Mouse (Mus musculus) embryonic facial prominence, embryonic 14.5 days (tissue): Measurements from ENCODE around the gene Ripk3. TPM values are rescaled to one million over a fixed set of nuclear protein-coding genes. Genes with fewer than 3 reads are reported as not detected.
A peak's percentile ranks its signal among the peaks of the same experiment; 100 is the strongest.

Source experiments
- ATAC-seq: fragments of 200-750 bp; cut with Nextera tagmentation; 2 replicates; pipeline ENCODE4 v1.8.0; 2017; ENCODE audit warnings: low read depth, moderate number of reproducible peaks, moderate TSS enrichment
- DNase-seq: peaks from one replicate; pipeline ENCODE4 v3.0.0-alpha.2; 2015; ENCODE audit warnings: low spot score
- H3K27ac ChIP-seq: fragments of 300-500 bp; sonication (generic); replicated peaks from 2 replicates; pipeline ENCODE4 v1.5.1; 2014; ENCODE audit warnings: low read depth, mild to moderate bottlenecking, low read length, moderate library complexity
- H3K27me3 ChIP-seq: fragments of 300-500 bp; sonication (generic); replicated peaks from 2 replicates; pipeline ENCODE4 v1.6.1; 2014; ENCODE audit warnings: low read length; ENCODE audit not compliant: control insufficient read depth, insufficient read depth
- H3K36me3 ChIP-seq: fragments of 300-500 bp; sonication (generic); 2 replicates; pipeline ENCODE4 v1.6.1; 2014; ENCODE audit warnings: low read length, mixed read lengths; ENCODE audit not compliant: control insufficient read depth, insufficient read depth
- H3K4me1 ChIP-seq: fragments of 300-500 bp; sonication (generic); 2 replicates; pipeline ENCODE4 v1.6.1; 2014; ENCODE audit warnings: antibody characterized with exemption, low read length; ENCODE audit not compliant: control insufficient read depth, insufficient read depth
- H3K4me2 ChIP-seq: fragments of 300-500 bp; sonication (generic); 2 replicates; pipeline ENCODE4 v1.6.1; 2014; ENCODE audit warnings: low read depth, mild to moderate bottlenecking, low read length, moderate library complexity, mixed read lengths
- H3K4me3 ChIP-seq: fragments of 300-500 bp; sonication (generic); 2 replicates; pipeline ENCODE4 v1.5.1; 2014; ENCODE audit warnings: low read depth, mild to moderate bottlenecking, low read length
- H3K9ac ChIP-seq: fragments of 300-500 bp; sonication (generic); 2 replicates; pipeline ENCODE4 v1.6.1; 2014; ENCODE audit warnings: low read depth, mild to moderate bottlenecking, low read length, moderate library complexity, mixed read lengths
- H3K9me3 ChIP-seq: fragments of 300-500 bp; sonication (generic); 2 replicates; pipeline ENCODE4 v1.6.1; 2016; ENCODE audit warnings: low read length; ENCODE audit not compliant: control insufficient read depth
- WGBS: fragments of 180-500 bp; shearing (Covaris S2); extraction: QIAGEN DNeasy Blood & Tissue Kit; methylation state at CpG from one replicate; pipeline ENCODE4 v1.1.7; 2014; 5-methylcytosine and 5-hydroxymethylcytosine counted together
- polyA plus RNA-seq: library from polyadenylated mRNA; unstranded; fragments of >200 nt; fragmentation: Nextera tagmentation; extraction: Ambion mirVana; gene quantifications from 2 replicates; pipeline ENCODE4 v1.2.1, GENCODE M21; 2014

Gene Ripk3
- polyA plus RNA-seq, 1 experiment from 2014 or later: 35.3 TPM

GRCm38 (mm10) chr14:55819845-55820405 lies 31.3 kb upstream of the Ripk3 start:
- Histone ChIP-seq H3K4me3 (no peak overlapping the region), H3K27ac (no peak overlapping the region), H3K9ac (no peak overlapping the region), H3K4me1 (peaks cover 4% of the 10 kb centered on the region; the same call in 1 of the 2 replicates), H3K36me3 (no peaks in the 10 kb centered on the region), H3K9me3 (no peaks in the 10 kb centered on the region), H3K4me2 (no peak overlapping the region), H3K27me3 (no peaks in the 10 kb centered on the region)
- WGBS: 77% methylated on average over 7 of the region's 7 CpGs
- no peak for ATAC-seq
- DNase-seq: no peak

GRCm38 (mm10) chr14:55815310-55815751 lies 26.7 kb upstream of the Ripk3 start:
- peak; percentile 80 for DNase-seq
- Histone ChIP-seq H3K36me3 (no peaks in the 10 kb centered on the region), H3K4me3 (peak overlapping the region; percentile 40), H3K9me3 (no peaks in the 10 kb centered on the region), H3K27me3 (no peaks in the 10 kb centered on the region), H3K4me1 (no peaks in the 10 kb centered on the region), H3K9ac (peak overlapping the region; percentile 59), H3K4me2 (peak overlapping the region; percentile 61), H3K27ac (no peak overlapping the region)
- peak; percentile 66 for ATAC-seq
- 20% methylated on average over 17 of the region's 17 CpGs for WGBS

- Histone ChIP-seq H3K27ac (no peak overlapping the region), H3K36me3 (no peaks in the 10 kb centered on the region), H3K4me3 (peak overlapping the region; percentile 40), H3K4me1 (no peaks in the 10 kb centered on the region), H3K9me3 (no peaks in the 10 kb centered on the region), H3K4me2 (peak overlapping the region; percentile 61), H3K27me3 (no peaks in the 10 kb centered on the region), H3K9ac (peak overlapping the region; percentile 59)
- peak; percentile 94 for DNase-seq
- peak; percentile 82 for ATAC-seq
- WGBS: 16% methylated on average over 16 of the region's 16 CpGs
These were observed 26.2 kb upstream of the Ripk3 start for GRCm38 (mm10) chr14:55814885-55815284.

- DNase-seq (no peak), ATAC-seq (no peak)
- 81% methylated on average over 15 of the region's 15 CpGs for WGBS
- H3K9me3 ChIP-seq: no peaks in the 10 kb centered on the region
- no peak overlapping the region for H3K27ac ChIP-seq
- no peaks in the 10 kb centered on the region for H3K36me3 ChIP-seq
- H3K27me3 ChIP-seq: no peaks in the 10 kb centered on the region
- H3K4me1 ChIP-seq: no peaks in the 10 kb centered on the region
- no peak overlapping the region for H3K4me2 ChIP-seq
- H3K4me3 ChIP-seq: no peak overlapping the region
- no peak overlapping the region for H3K9ac ChIP-seq
These were observed 6.9 kb upstream of the Ripk3 start for GRCm38 (mm10) chr14:55795380-55796163.

- Histone ChIP-seq H3K9ac (no peak overlapping the region), H3K36me3 (no peaks in the 10 kb centered on the region), H3K27me3 (no peaks in the 10 kb centered on the region), H3K4me1 (no peaks in the 10 kb centered on the region), H3K27ac (no peak overlapping the region), H3K4me3 (no peak overlapping the region), H3K9me3 (no peaks in the 10 kb centered on the region), H3K4me2 (no peak overlapping the region)
- ATAC-seq (no peak), DNase-seq (peak; percentile 33)
- 61% methylated on average over 2 of the region's 2 CpGs for WGBS
These were observed 5.3 kb upstream of the Ripk3 start for GRCm38 (mm10) chr14:55793946-55794345.

- H3K4me2 ChIP-seq: no peak overlapping the region
- ATAC-seq (no peak), DNase-seq (no peak)
- H3K36me3 ChIP-seq: no peaks in the 10 kb centered on the region
- no peak overlapping the region for H3K9ac ChIP-seq
- no peak overlapping the region for H3K4me3 ChIP-seq
- 63% methylated on average over 2 of the region's 2 CpGs for WGBS
- no peaks in the 10 kb centered on the region for H3K9me3 ChIP-seq
- no peak overlapping the region for H3K27ac ChIP-seq
- H3K4me1 ChIP-seq: no peaks in the 10 kb centered on the region
- no peaks in the 10 kb centered on the region for H3K27me3 ChIP-seq
These were observed 4.8 kb upstream of the Ripk3 start for GRCm38 (mm10) chr14:55793461-55793860.

- H3K4me1 ChIP-seq: peaks cover 9% of the 10 kb centered on the region
- peak overlapping the region; percentile 48 for H3K4me3 ChIP-seq
- peak overlapping the region; percentile 72 for H3K4me2 ChIP-seq
- no peaks in the 10 kb centered on the region for H3K36me3 ChIP-seq
- DNase-seq (no peak), ATAC-seq (no peak)
- H3K9ac ChIP-seq: no peak overlapping the region; the same call in 1 of the 2 replicates
- H3K27me3 ChIP-seq: peaks cover 5% of the 10 kb centered on the region; the same call in 1 of the 2 replicates
- H3K27ac ChIP-seq: no peak overlapping the region
- 30% methylated on average over 11 of the region's 11 CpGs for WGBS
- H3K9me3 ChIP-seq: no peaks in the 10 kb centered on the region
These were observed 934 bp downstream of the Ripk3 start for GRCm38 (mm10) chr14:55787731-55788130.

GRCm38 (mm10) chr14:55785195-55785594 lies 3.5 kb downstream of the Ripk3 start:
- H3K36me3 ChIP-seq: no peaks in the 10 kb centered on the region
- ATAC-seq: no peak
- WGBS: 29% methylated on average over 6 of the region's 6 CpGs

More at GRCm38 (mm10) chr14:55785195-55785594, 3.5 kb downstream of the Ripk3 start:
- Histone ChIP-seq H3K4me2 (no peak overlapping the region), H3K4me1 (peaks cover 22% of the 10 kb centered on the region), H3K9ac (no peak overlapping the region), H3K27me3 (peaks cover 9% of the 10 kb centered on the region; the same call in 1 of the 2 replicates), H3K4me3 (no peak overlapping the region), H3K9me3 (no peaks in the 10 kb centered on the region), H3K27ac (no peak overlapping the region)
- peak; percentile 19 for DNase-seq
